8 mouse cellular contexts compared by ENCODE assay signal in genomic region chr2:71787591-71788460, GRCm38 (mm10). TPM values are rescaled to one million over a fixed set of nuclear protein-coding genes. Genes with fewer than 3 reads are reported as not detected.
DNase-seq lines count a peak whose midpoint lies in the region; ATAC-seq and TF ChIP-seq lines count a peak whose summit lies in the region.

No protein-coding gene starts in this region.

- peak; percentile 37 for ATAC-seq in forebrain, embryonic 14.5 days
- ATAC-seq in intestine, postnatal 0 days = peak; percentile 26
- peak; percentile 53 for ATAC-seq in lung, embryonic 16.5 days (ENCODE audit: low read depth)

- H3K27ac ChIP-seq in spleen, adult 2 months (ENCODE audit: insufficient read depth, low read length) = peak overlapping the region; percentile 38; the same call in 1 of the 2 replicates
- H3K27ac ChIP-seq in forebrain, embryonic 14.5 days (ENCODE audit: low read depth, low read length) = peak overlapping the region; percentile 74; the same call in 1 of the 2 replicates
- H3K27ac ChIP-seq in intestine, postnatal 0 days (ENCODE audit: low read depth, low read length) = peak overlapping the region; percentile 94
- peak overlapping the region; percentile 93 for H3K27ac ChIP-seq in lung, embryonic 16.5 days (ENCODE audit: low read length)

- no peak for TF ChIP-seq POLR2A in spleen, adult 2 months (IDR thresholded peaks at IDR 0.05; ENCODE audit: low read depth, low read length)

- no peak for DNase-seq in spleen, adult 2 months (ENCODE audit: low read depth in 1 of 2, low spot score in 2 of 2)
- DNase-seq in spleen, postnatal 4 days (ENCODE audit: low spot score in 2 of 2) = no peak
- peak; percentile 25 for DNase-seq in brain, adult 2 months (ENCODE audit: low read depth, low spot score)
- DNase-seq in forebrain, embryonic 14.5 days (ENCODE audit: low spot score) = peak; percentile 59
- peak; percentile 21 for DNase-seq in retina, postnatal 7 days (ENCODE audit: low read depth, low spot score)
- DNase-seq in spleen, adult 18-20 months = no peak

- no peaks in the 10 kb centered on the region for H3K9me3 ChIP-seq in forebrain, embryonic 14.5 days (replicated peaks; ENCODE audit: control insufficient read depth, low read length)
- no peaks in the 10 kb centered on the region for H3K9me3 ChIP-seq in intestine, postnatal 0 days (ENCODE audit: control insufficient read depth)
- H3K9me3 ChIP-seq in lung, embryonic 16.5 days (ENCODE audit: control insufficient read depth, low read length) = no peaks in the 10 kb centered on the region

- H3K4me3 ChIP-seq in spleen, adult 2 months (ENCODE audit: extremely low read depth, insufficient read depth, insufficient read length) = peak overlapping the region; percentile 68
- peak overlapping the region; percentile 85 for H3K4me3 ChIP-seq in forebrain, embryonic 14.5 days (ENCODE audit: low read depth, low read length)
- peak overlapping the region; percentile 86 for H3K4me3 ChIP-seq in intestine, postnatal 0 days (ENCODE audit: low read depth, low read length)
- H3K4me3 ChIP-seq in lung, embryonic 16.5 days (ENCODE audit: low read length) = peak overlapping the region; percentile 84

- peak overlapping the region; percentile 81 for H3K9ac ChIP-seq in forebrain, embryonic 14.5 days (ENCODE audit: low read length)
- H3K9ac ChIP-seq in intestine, postnatal 0 days (ENCODE audit: low read depth, low read length) = peak overlapping the region; percentile 79
- H3K9ac ChIP-seq in lung, embryonic 16.5 days (ENCODE audit: low read length) = peak overlapping the region; percentile 86

- WGBS in spleen, adult 2 months = 16% methylated on average over 32 of the region's 32 CpGs
- WGBS in forebrain, embryonic 14.5 days = 1% methylated on average over 32 of the region's 32 CpGs
- 4% methylated on average over 32 of the region's 32 CpGs for WGBS in intestine, postnatal 0 days
- WGBS in lung, embryonic 16.5 days = 4% methylated on average over 32 of the region's 32 CpGs

- no peaks in the 10 kb centered on the region for H3K27me3 ChIP-seq in spleen, adult 2 months (ENCODE audit: control insufficient read depth, insufficient read depth, low read length)
- H3K27me3 ChIP-seq in forebrain, embryonic 14.5 days (replicated peaks; ENCODE audit: control insufficient read depth, insufficient read depth, low read length) = no peaks in the 10 kb centered on the region
- no peaks in the 10 kb centered on the region for H3K27me3 ChIP-seq in intestine, postnatal 0 days (replicated peaks; ENCODE audit: control insufficient read depth, insufficient read depth, low read length)
- peaks cover 5% of the 10 kb centered on the region; the same call in 1 of the 2 replicates for H3K27me3 ChIP-seq in lung, embryonic 16.5 days (ENCODE audit: control insufficient read depth, insufficient read depth, low read depth, low read length)

- H3K36me3 ChIP-seq in spleen, adult 2 months (ENCODE audit: control insufficient read depth, insufficient read depth, low read length) = no peaks in the 10 kb centered on the region
- no peaks in the 10 kb centered on the region for H3K36me3 ChIP-seq in forebrain, embryonic 14.5 days (ENCODE audit: control insufficient read depth, insufficient read depth, low read length)
- no peaks in the 10 kb centered on the region for H3K36me3 ChIP-seq in intestine, postnatal 0 days (ENCODE audit: control insufficient read depth, insufficient read depth)
- H3K36me3 ChIP-seq in lung, embryonic 16.5 days (ENCODE audit: control insufficient read depth, insufficient read depth, low read length) = no peaks in the 10 kb centered on the region

- TF ChIP-seq CTCF in spleen, adult 2 months (IDR thresholded peaks at IDR 0.05; ENCODE audit: extremely low read depth, insufficient read depth, insufficient read length, insufficient replicate concordance) = no peak
- peak; percentile 43; the same call in 1 of the 2 replicates for TF ChIP-seq CTCF in intestine, postnatal 0 days (IDR thresholded peaks at IDR 0.05; ENCODE audit: low read depth)

- H3K4me1 ChIP-seq in spleen, adult 2 months (ENCODE audit: control insufficient read depth, insufficient read depth, insufficient read length) = peaks cover 4% of the 10 kb centered on the region
- H3K4me1 ChIP-seq in forebrain, embryonic 14.5 days (ENCODE audit: control insufficient read depth, insufficient read depth, low read length) = peaks cover 10% of the 10 kb centered on the region
- H3K4me1 ChIP-seq in intestine, postnatal 0 days (replicated peaks; ENCODE audit: control insufficient read depth, insufficient read depth, low read length) = no peaks in the 10 kb centered on the region; the same call in 1 of the 2 replicates
- 0 out of 2 replicates have a peak, but pooled peaks cover 7% of the 10 kb centered on the region for H3K4me1 ChIP-seq in lung, embryonic 16.5 days (replicated peaks; ENCODE audit: control insufficient read depth, insufficient read depth, low read length)

- H3K4me2 ChIP-seq in forebrain, embryonic 14.5 days (ENCODE audit: low read length) = peak overlapping the region; percentile 93
- peak overlapping the region; percentile 94 for H3K4me2 ChIP-seq in intestine, postnatal 0 days (replicated peaks; ENCODE audit: low read depth)
- H3K4me2 ChIP-seq in lung, embryonic 16.5 days (ENCODE audit: low read depth, low read length) = peak overlapping the region; percentile 82

RNA-seq across cellular contexts. Expression of gene Itga6, which starts 42.4 kb away (rescaled TPM):
- polyA plus RNA-seq in spleen, adult 2 months (2012; rRNA removed) = 19.1 and 21.1 TPM in 2 replicates
- polyA plus RNA-seq in forebrain, embryonic 14.5 days (2014; fragmentation: Nextera tagmentation; extraction: Ambion mirVana) = 25.0 and 27.7 TPM in 2 replicates
- polyA plus RNA-seq in intestine, postnatal 0 days (2015; fragmentation: Nextera tagmentation; extraction: Ambion mirVana) = 32.1 and 36.9 TPM in 2 replicates
- polyA plus RNA-seq in lung, embryonic 16.5 days (2015; fragmentation: Nextera tagmentation; extraction: Ambion mirVana) = 62.9 and 79.0 TPM in 2 replicates

Comparison
In these comparisons a context has a peak if more than half of its experiments do, and no peak if none do; other contexts are left out.
1. DNase-seq: peak in brain, adult 2 months (single experiment), forebrain, embryonic 14.5 days (single experiment) and retina, postnatal 7 days (single experiment); none in spleen, adult 2 months (0 of 2), spleen, postnatal 4 days (0 of 2) and spleen, adult 18-20 months (0 of 2).
2. H3K27ac ChIP-seq: peak in every context shown above with its lines; median percentile 94 in intestine, postnatal 0 days; 93 in lung, embryonic 16.5 days; 74 in forebrain, embryonic 14.5 days; 38 in spleen, adult 2 months.
3. Peak in every context shown above with its lines, with median percentiles within 50 percentile points of each other: H3K4me3 ChIP-seq, ATAC-seq, H3K4me2 ChIP-seq and H3K9ac ChIP-seq.